Mouse (Mus musculus): Measurements from ENCODE around the gene Borcs6.

DNA sequence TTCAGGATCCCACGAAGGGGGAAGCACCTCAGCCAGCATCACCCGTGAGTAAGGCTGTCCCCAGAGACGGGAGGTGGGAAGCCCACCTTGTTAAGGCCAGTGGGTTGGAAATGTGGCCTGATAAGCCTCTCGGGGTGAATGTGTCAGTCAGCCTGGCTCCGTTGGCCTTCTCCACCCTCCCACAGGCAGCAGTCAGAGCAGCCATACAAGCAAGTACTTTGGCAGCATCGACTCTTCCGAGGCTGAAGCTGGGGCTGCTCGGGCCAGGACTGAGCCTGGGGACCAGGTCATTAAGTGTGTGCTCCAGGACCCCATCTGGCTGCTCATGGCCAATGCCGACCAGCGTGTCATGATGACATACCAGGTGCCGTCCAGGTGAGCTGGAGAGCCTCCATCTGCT lies 48.2 kb downstream of the Borcs6 start:
- TF ChIP-seq POLR2A (IDR thresholded peaks at IDR 0.05; ENCODE audit: control insufficient read depth, low read depth, low read length) (no peak), CTCF (IDR thresholded peaks at IDR 0.05; ENCODE audit: control insufficient read depth, insufficient read depth, insufficient replicate concordance, low read depth, low read length) (no peak)
